In genomic region chr2:97543691-97544672, GRCm38 (mm10) we compare ENCODE assay signal across 11 mouse cellular contexts.
A peak's percentile ranks its signal among the peaks of the same experiment; 100 is the strongest.
DNase-seq lines count a peak whose midpoint lies in the region; ATAC-seq and TF ChIP-seq lines count a peak whose summit lies in the region.
"Had no signal": no experiment of that assay in that cellular context is flagged by ENCODE, and none has a peak within 500 bp of the region (broad histone marks: within the 10 kb centered on the region; RNA-seq: fewer than 3 reads in every experiment).

No protein-coding gene starts in this region.

- no peak overlapping the region for H3K9ac ChIP-seq in hindbrain, embryonic 11.5 days (ENCODE audit: low read depth, low read length)
- no peak overlapping the region for H3K9ac ChIP-seq in midbrain, embryonic 15.5 days
- H3K9ac ChIP-seq: kidney, embryonic 15.5 days had no signal

- peak; percentile 65 for DNase-seq in Muller cell, postnatal 12 days (ENCODE audit: inconsistent ontology term)
- DNase-seq in embryo, embryonic 10.5 days (ENCODE audit: low spot score) = peak; percentile 44
- DNase-seq in hindbrain, embryonic 11.5 days (ENCODE audit: low spot score) = peak; percentile 25
- DNase-seq in adipocyte (ENCODE audit: low spot score) = no peak
- no peak for DNase-seq in left cerebral cortex, adult 2 months (ENCODE audit: extremely low spot score in 1 of 2, low spot score in 2 of 2)
- no peak for DNase-seq in urinary bladder, adult 2 months (ENCODE audit: low spot score)
- DNase-seq: left cerebral cortex, postnatal 4 days; lung, adult 18-20 months had no signal

- no peaks in the 10 kb centered on the region for H3K4me1 ChIP-seq in hindbrain, embryonic 11.5 days (replicated peaks; ENCODE audit: control insufficient read depth, insufficient read depth, low read length)
- H3K4me1 ChIP-seq in midbrain, embryonic 15.5 days = peaks cover 8% of the 10 kb centered on the region; the same call in 1 of the 2 replicates
- H3K4me1 ChIP-seq: kidney, embryonic 15.5 days had no signal

- no peak for TF ChIP-seq CTCF in left cerebral cortex, adult 2 months (IDR thresholded peaks at IDR 0.05)

- intact Hi-C loops in left cerebral cortex, adult 2 months (cut with DNase I) = no loop called here

- H3K27me3 ChIP-seq in hindbrain, embryonic 11.5 days (ENCODE audit: control insufficient read depth, insufficient read depth, low read length) = no peaks in the 10 kb centered on the region
- no peaks in the 10 kb centered on the region for H3K27me3 ChIP-seq in midbrain, embryonic 15.5 days (replicated peaks)
- H3K27me3 ChIP-seq: CH12.LX; kidney, embryonic 15.5 days had no signal

- H3K4me2 ChIP-seq in hindbrain, embryonic 11.5 days (replicated peaks; ENCODE audit: low read depth, low read length) = no peak overlapping the region
- H3K4me2 ChIP-seq in midbrain, embryonic 15.5 days = no peak overlapping the region
- H3K4me2 ChIP-seq: kidney, embryonic 15.5 days had no signal

- H3K9me3 ChIP-seq in hindbrain, embryonic 11.5 days (ENCODE audit: control insufficient read depth, low read length) = no peaks in the 10 kb centered on the region
- no peaks in the 10 kb centered on the region for H3K9me3 ChIP-seq in midbrain, embryonic 15.5 days
- H3K9me3 ChIP-seq: kidney, embryonic 15.5 days had no signal

- H3K27ac ChIP-seq in hindbrain, embryonic 11.5 days (ENCODE audit: low read depth, low read length) = peak overlapping the region; percentile 42; the same call in 1 of the 2 replicates
- H3K27ac ChIP-seq in midbrain, embryonic 15.5 days = peak overlapping the region; percentile 24; the same call in 1 of the 2 replicates
- no peak overlapping the region for H3K27ac ChIP-seq in left cerebral cortex, adult 2 months
- H3K27ac ChIP-seq: kidney, embryonic 15.5 days had no signal

- H3K36me3 ChIP-seq in hindbrain, embryonic 11.5 days (ENCODE audit: control insufficient read depth, insufficient read depth, low read length) = no peaks in the 10 kb centered on the region
- H3K36me3 ChIP-seq in midbrain, embryonic 15.5 days (replicated peaks) = no peaks in the 10 kb centered on the region
- H3K36me3 ChIP-seq: kidney, embryonic 15.5 days had no signal

- H3K4me3 ChIP-seq in hindbrain, embryonic 11.5 days (ENCODE audit: low read depth, low read length) = no peak overlapping the region
- no peak overlapping the region for H3K4me3 ChIP-seq in midbrain, embryonic 15.5 days
- no peak overlapping the region for H3K4me3 ChIP-seq in left cerebral cortex, adult 2 months
- H3K4me3 ChIP-seq: kidney, embryonic 15.5 days had no signal

- WGBS in hindbrain, embryonic 11.5 days = 75% methylated on average over 10 of the region's 10 CpGs
- 57% methylated on average over 10 of the region's 10 CpGs for WGBS in midbrain, embryonic 15.5 days

- peak; percentile 90 for ATAC-seq in hindbrain, embryonic 11.5 days (ENCODE audit: low FRiP score)
- peak; percentile 83 for ATAC-seq in midbrain, embryonic 15.5 days (replicated peaks)

Comparison
In these comparisons a context has a peak if more than half of its experiments do, and no peak if none do; other contexts are left out.
1. DNase-seq: peak in Muller cell, postnatal 12 days (single experiment), embryo, embryonic 10.5 days (single experiment) and hindbrain, embryonic 11.5 days (single experiment); none in adipocyte (single experiment), left cerebral cortex, adult 2 months (0 of 2) and urinary bladder, adult 2 months (single experiment).